11 mouse cellular contexts compared by ENCODE assay signal in the genomic region with DNA sequence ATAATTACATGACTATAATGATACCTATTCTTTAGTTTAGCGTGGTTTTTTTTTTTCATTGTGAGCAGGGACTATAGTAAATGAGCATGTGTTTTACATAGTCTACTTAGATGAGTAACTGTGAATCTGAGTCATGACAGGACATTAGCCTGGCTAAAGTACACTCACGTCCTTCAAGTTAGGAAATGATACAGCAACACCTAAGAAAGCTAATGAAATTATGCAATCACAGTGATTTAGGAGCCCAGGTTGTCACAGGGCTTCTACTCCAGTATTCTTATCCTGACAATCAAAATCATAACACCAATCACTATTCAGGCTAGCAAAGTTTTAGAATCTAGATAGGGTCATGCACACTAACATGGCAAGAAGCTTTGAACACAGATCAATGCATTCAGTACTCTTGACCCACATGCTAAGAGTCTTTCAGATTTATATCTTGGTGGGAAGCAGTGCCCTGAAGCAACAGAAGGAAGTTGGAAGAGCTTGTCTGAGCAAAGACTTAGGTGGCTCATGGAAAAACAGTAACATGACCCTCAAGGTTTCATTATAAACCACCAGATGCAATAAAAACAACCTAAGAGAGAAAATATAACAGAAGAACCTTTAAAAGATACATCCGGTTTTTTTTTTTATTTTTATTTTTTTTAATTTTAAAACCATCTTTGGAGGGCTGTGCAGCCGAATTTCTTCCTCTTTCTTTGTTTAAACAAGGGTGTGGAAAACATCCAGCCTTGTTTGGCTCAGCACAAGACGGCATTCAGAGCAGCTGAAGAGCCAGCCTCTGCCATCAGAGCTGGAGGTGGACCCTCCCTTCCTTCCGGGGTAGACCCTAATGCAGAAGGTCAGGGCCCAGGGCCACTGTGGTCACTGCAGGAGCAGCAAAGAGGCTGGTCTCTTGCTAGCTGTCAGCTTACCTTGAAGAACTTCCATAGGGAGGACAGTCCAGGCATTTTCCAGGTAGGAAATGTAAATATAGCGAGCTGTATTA. TPM values are rescaled to one million over a fixed set of nuclear protein-coding genes. Genes with fewer than 3 reads are reported as not detected.
DNase-seq lines count a peak whose midpoint lies in the region; ATAC-seq lines count a peak whose summit lies in the region.
"Had no signal": no experiment of that assay in that cellular context is flagged by ENCODE, and none has a peak within 500 bp of the region (broad histone marks: within the 10 kb centered on the region; RNA-seq: fewer than 3 reads in every experiment).

No protein-coding gene starts in this region.

- peak overlapping the region; percentile 28 for H3K4me2 ChIP-seq in heart, embryonic 13.5 days
- H3K4me2 ChIP-seq: neural tube, embryonic 12.5 days had no signal

- H3K9ac ChIP-seq in heart, embryonic 13.5 days, result peak overlapping the region; percentile 30; the same call in 1 of the 2 replicates
- H3K9ac ChIP-seq: liver, postnatal 0 days; neural tube, embryonic 12.5 days had no signal

- H3K9me3 ChIP-seq in heart, embryonic 13.5 days, result no peaks in the 10 kb centered on the region
- H3K9me3 ChIP-seq: neural tube, embryonic 12.5 days had no signal

- ATAC-seq in heart, embryonic 13.5 days (ENCODE audit: extremely low read depth, insufficient number of reproducible peaks, low FRiP score, low TSS enrichment), result peak; percentile 56; the same call in 1 of the 2 replicates
- ATAC-seq in erythroid progenitor cell, adult 5-6 weeks (replicated peaks; ENCODE audit: low FRiP score, poor library complexity, severe bottlenecking), result no peak

- peaks cover 29% of the 10 kb centered on the region for H3K4me1 ChIP-seq in heart, embryonic 13.5 days
- H3K4me1 ChIP-seq: neural tube, embryonic 12.5 days had no signal

- H3K27ac ChIP-seq in heart, embryonic 13.5 days (replicated peaks), result peak overlapping the region; percentile 98
- H3K27ac ChIP-seq: left cerebral cortex, adult 2 months; neural tube, embryonic 12.5 days had no signal

- H3K27me3 ChIP-seq in heart, embryonic 13.5 days (replicated peaks), result no peaks in the 10 kb centered on the region
- H3K27me3 ChIP-seq: neural tube, embryonic 12.5 days had no signal

- H3K36me3 ChIP-seq in heart, embryonic 13.5 days, result peaks cover 5% of the 10 kb centered on the region; the same call in 1 of the 2 replicates
- H3K36me3 ChIP-seq: neural tube, embryonic 12.5 days had no signal

- peak; percentile 8 to 20 for DNase-seq in adrenal gland, postnatal 36 days
- DNase-seq in adrenal gland, adult 18-20 months (ENCODE audit: low spot score in 2 of 2), result no peak
- DNase-seq in 416B (ENCODE audit: low read depth) (peak; percentile 77), adipocyte (ENCODE audit: low spot score) (no peak)
- peak; percentile 37 for DNase-seq in kidney, postnatal 14 days
- no peak for DNase-seq in thymus, postnatal 10 days (ENCODE audit: low spot score in 2 of 2)

- 51% methylated on average over 7 of the region's 7 CpGs for WGBS in heart, embryonic 13.5 days

- H3K4me3 ChIP-seq in heart, embryonic 13.5 days, result no peak overlapping the region
- H3K4me3 ChIP-seq: left cerebral cortex, adult 2 months; neural tube, embryonic 12.5 days had no signal

RNA-seq across cellular contexts. Expression of a gene that starts 45.4 kb away (rescaled TPM):
- total RNA-seq in adrenal gland, postnatal 36 days (2021), result 1 to 10 TPM; 1.7 to 2.7 TPM
- 1 to 10 TPM; 1.5 to 1.9 TPM for total RNA-seq in adrenal gland, adult 18-20 months (2021)
- polyA plus RNA-seq in heart, embryonic 13.5 days (2015; fragmentation: Nextera tagmentation; extraction: Ambion mirVana), result 4.4 and 4.8 TPM in 2 replicates
- 4.6 and 11.2 TPM in 2 replicates for total RNA-seq in erythroid progenitor cell, adult 5-6 weeks (2015; ENCODE audit: low replicate concordance)
- total RNA-seq in erythroid progenitor cell, adult 5-6 weeks (2017; ENCODE audit: low replicate concordance), result 3.1 and 4.5 TPM in 2 replicates

RNA-seq across cellular contexts. Expression of a gene that starts 51.4 kb away (rescaled TPM):
- total RNA-seq in adrenal gland, postnatal 36 days (2021), result 10 to 100 TPM; 16.6 to 17.0 TPM
- 10 to 100 TPM; 17.0 to 17.9 TPM for total RNA-seq in adrenal gland, adult 18-20 months (2021)
- 3.2 and 3.6 TPM in 2 replicates for polyA plus RNA-seq in heart, embryonic 13.5 days (2015; fragmentation: Nextera tagmentation; extraction: Ambion mirVana)
- 1.8 and 7.1 TPM in 2 replicates for total RNA-seq in erythroid progenitor cell, adult 5-6 weeks (2015; ENCODE audit: low replicate concordance)
- 4.1 and 10.1 TPM in 2 replicates for total RNA-seq in erythroid progenitor cell, adult 5-6 weeks (2017; ENCODE audit: low replicate concordance)

Comparison
In these comparisons a context has a peak if more than half of its experiments do, and no peak if none do; other contexts are left out.
1. DNase-seq: peak in adrenal gland, postnatal 36 days (2 of 2), 416B (single experiment) and kidney, postnatal 14 days (single experiment); none in adrenal gland, adult 18-20 months (0 of 2), thymus, postnatal 10 days (0 of 2) and adipocyte (single experiment).